Mouse (Mus musculus) C2C12 (cell line): Measurements from ENCODE around the gene Gm3417. TPM values are rescaled to one million over a fixed set of nuclear protein-coding genes. Genes with fewer than 3 reads are reported as not detected.

Source experiments
- H3K27me3 ChIP-seq: one replicate; pipeline ENCODE4 v1.6.1; 2011; ENCODE audit not compliant: control insufficient read depth, insufficient read depth, insufficient read length
- H3K36me3 ChIP-seq: one replicate; pipeline ENCODE4 v1.6.1; 2011; ENCODE audit not compliant: control insufficient read depth, insufficient read depth
- H3K4me3 ChIP-seq: one replicate; pipeline ENCODE4 v1.5.1; 2011; ENCODE audit warnings: mild to moderate bottlenecking, control low read depth; ENCODE audit not compliant: poor library complexity, insufficient read depth, severe bottlenecking
- H3K79me2 ChIP-seq: one replicate; pipeline ENCODE4 v1.6.1; 2011; ENCODE audit not compliant: control insufficient read depth, insufficient read depth
- H3K79me3 ChIP-seq: one replicate; pipeline ENCODE4 v1.6.1; 2011; ENCODE audit warnings: low read depth, control low read depth
- H3ac ChIP-seq: one replicate; pipeline ENCODE3; 2011; ENCODE audit warnings: low read depth; ENCODE audit not compliant: control insufficient read depth, insufficient read length
- CEBPB ChIP-seq: IDR thresholded peaks from one replicate; pipeline ENCODE4 v1.6.1; 2011; ENCODE audit warnings: low read depth, mild to moderate bottlenecking, control low read depth, moderate library complexity
- CTCF ChIP-seq: IDR thresholded peaks from one replicate; pipeline ENCODE4 v1.5.1; 2011; ENCODE audit not compliant: control insufficient read depth, insufficient read depth, insufficient read length
- FOSL1 ChIP-seq: IDR thresholded peaks from one replicate; pipeline ENCODE4 v1.8.0; 2011; ENCODE audit warnings: mild to moderate bottlenecking, low read length; ENCODE audit not compliant: poor library complexity, insufficient read depth, severe bottlenecking
- MAX ChIP-seq: IDR thresholded peaks from one replicate; pipeline ENCODE4 v1.6.1; 2011; ENCODE audit warnings: mild to moderate bottlenecking, control low read depth
- MYOD1 ChIP-seq: IDR thresholded peaks from one replicate; pipeline ENCODE4 v1.6.1; 2011; ENCODE audit warnings: low read depth; ENCODE audit not compliant: control insufficient read depth, insufficient read length
- MYOG ChIP-seq: IDR thresholded peaks from one replicate; pipeline ENCODE4 v1.6.1; 2011; ENCODE audit not compliant: control insufficient read depth, insufficient read length; ENCODE audit errors: extremely low read depth
- USF1 ChIP-seq: IDR thresholded peaks from one replicate; pipeline ENCODE4 v1.6.1; 2011; ENCODE audit warnings: low read depth, mild to moderate bottlenecking, control low read depth, moderate library complexity
- polyA plus RNA-seq: library from polyadenylated mRNA; unstranded; fragments of >200 nt; fragmentation: generic; extraction: Trizol; gene quantifications from one replicate; pipeline ENCODE4 v1.2.1, GENCODE M21; 2012; ENCODE audit warnings: missing spikeins

Gene Gm3417
- polyA plus RNA-seq, 1 experiment: 0.41 TPM

DNA sequence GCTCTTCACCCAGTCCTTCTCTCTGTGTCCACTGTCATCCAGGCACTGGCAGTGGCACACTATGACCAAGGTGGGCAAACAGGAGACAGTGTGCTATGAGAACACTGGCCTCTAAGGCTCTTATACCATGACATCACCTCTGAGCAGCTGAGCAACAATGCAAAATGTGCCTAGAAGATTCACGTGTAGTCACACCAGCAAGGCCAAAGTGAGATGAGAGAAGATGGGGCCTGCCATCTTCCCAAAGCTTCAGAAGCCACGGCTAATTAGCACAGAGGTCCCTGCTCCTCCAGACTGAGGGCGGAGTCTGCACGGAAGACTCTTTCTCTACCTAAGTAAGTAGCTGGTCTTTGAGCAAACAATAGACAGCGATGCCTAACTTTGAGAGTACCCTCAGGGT is 50.0 kb downstream of the Gm3417 start:
- Histone ChIP-seq H3K36me3 (no peaks in the 10 kb centered on the region), H3K79me2 (no peaks in the 10 kb centered on the region), H3K79me3 (no peaks in the 10 kb centered on the region), H3K27me3 (peaks cover 4% of the 10 kb centered on the region), H3K4me3 (no peak overlapping the region), H3ac (no peak overlapping the region)
- TF ChIP-seq CEBPB (no peak), MYOG (no peak), MYOD1 (no peak), FOSL1 (no peak), MAX (no peak), CTCF (no peak), USF1 (no peak)

DNA sequence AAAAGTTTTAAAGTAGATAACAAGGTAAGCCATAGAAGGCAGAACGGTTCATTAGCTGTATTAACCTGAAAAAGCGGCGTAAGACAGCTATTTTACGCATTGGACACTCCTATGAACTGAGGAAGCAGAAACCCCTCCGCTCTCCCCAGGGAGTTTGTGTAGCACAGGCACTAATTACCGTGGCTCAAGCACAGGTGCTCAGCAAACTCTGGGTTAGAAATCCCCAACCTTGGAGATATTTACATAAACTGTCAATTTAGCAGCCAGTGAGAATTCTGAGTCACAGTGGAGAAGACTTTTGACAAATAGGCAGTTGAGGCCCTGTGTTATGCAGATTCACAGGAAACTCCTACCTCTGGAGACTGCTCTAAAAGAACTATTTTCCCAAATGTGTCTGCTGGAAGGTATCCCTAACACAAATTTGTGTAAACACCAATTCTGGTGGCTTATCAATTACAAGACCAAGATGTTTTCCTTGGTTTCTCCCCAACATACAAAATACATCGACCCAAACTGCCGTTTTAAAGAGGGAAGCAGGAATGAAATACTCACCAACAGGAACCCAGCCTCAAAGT is 50.9 kb downstream of the Gm3417 start:
- no peaks in the 10 kb centered on the region for H3K79me3 ChIP-seq
- no peak overlapping the region for H3K4me3 ChIP-seq
- TF ChIP-seq USF1 (no peak), CEBPB (no peak), MYOG (no peak)
- no peaks in the 10 kb centered on the region for H3K79me2 ChIP-seq
- no peaks in the 10 kb centered on the region for H3K36me3 ChIP-seq
- no peak overlapping the region for H3ac ChIP-seq
- peaks cover 10% of the 10 kb centered on the region for H3K27me3 ChIP-seq

DNA sequence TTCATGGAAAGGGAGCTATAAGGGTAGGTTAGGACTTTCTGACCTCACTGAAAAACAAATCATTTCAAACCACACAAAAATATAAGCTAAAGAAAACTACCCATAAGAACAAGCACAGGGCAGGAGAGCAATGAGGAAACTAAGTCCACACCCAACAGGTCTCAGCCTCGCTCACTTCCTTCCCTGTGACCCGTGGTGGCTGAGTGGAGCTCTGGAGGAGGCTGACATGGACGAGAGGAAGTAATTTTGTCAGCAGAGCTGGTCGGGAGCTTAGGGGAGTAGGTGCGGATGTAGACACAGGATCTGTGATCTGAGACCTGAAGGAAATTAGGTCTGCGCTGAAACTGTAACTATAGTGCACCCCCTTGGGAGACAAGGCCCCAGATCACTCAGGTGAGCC is 57.0 kb downstream of the Gm3417 start:
- peaks cover 36% of the 10 kb centered on the region for H3K27me3 ChIP-seq
- H3K79me2 ChIP-seq: no peaks in the 10 kb centered on the region
- no peak for TF ChIP-seq MAX
- no peak for TF ChIP-seq CEBPB
- TF ChIP-seq FOSL1: no peak
- no peak for TF ChIP-seq MYOG
- no peak for TF ChIP-seq CTCF
- no peak for TF ChIP-seq USF1
- TF ChIP-seq MYOD1: no peak
- H3ac ChIP-seq: no peak overlapping the region
- H3K4me3 ChIP-seq: no peak overlapping the region
- no peaks in the 10 kb centered on the region for H3K36me3 ChIP-seq
- H3K79me3 ChIP-seq: no peaks in the 10 kb centered on the region

DNA sequence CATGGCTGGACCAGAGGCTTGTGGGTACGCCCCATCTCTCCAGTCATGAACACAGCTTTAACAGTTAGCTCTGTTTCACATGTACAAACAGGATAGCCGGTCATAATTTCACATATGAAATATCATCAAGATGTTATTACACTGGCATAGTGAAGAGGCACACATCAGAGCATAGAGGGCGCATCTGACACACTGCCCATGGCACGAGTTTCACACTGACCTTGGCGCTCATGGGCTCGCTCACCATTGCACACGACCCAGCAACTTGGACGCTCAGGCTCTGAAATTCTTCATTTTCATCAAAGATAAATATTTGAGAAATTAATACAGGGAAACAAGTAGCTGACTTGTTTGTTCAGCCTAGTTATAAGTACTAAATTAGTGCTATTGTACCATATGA is 60.7 kb downstream of the Gm3417 start:
- no peak overlapping the region for H3K4me3 ChIP-seq
- H3K27me3 ChIP-seq: peaks cover 27% of the 10 kb centered on the region
- no peaks in the 10 kb centered on the region for H3K79me2 ChIP-seq
- H3K36me3 ChIP-seq: no peaks in the 10 kb centered on the region
- no peak overlapping the region for H3ac ChIP-seq
- no peaks in the 10 kb centered on the region for H3K79me3 ChIP-seq
- TF ChIP-seq USF1 (no peak), FOSL1 (no peak), MYOG (no peak), MAX (no peak), CTCF (no peak), CEBPB (no peak), MYOD1 (no peak)

DNA sequence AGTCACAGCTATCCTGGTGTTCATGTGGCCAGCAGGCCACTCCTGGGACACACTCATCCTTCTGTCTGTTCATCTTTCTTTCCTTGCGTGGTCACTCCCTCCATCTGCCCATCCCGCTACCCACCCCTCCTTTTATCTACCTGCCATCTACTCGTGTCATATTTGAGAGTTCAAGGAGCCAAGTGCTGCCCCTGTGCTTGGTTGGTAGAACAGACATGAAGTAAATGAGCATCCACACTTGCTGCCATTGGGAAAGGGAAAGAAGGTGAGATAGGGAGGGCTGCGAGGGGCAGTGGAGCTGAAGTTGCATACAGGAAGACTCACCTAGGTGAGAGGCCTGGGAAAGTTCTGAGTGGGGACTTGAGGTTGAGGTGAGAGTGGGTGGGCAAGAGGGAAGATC is 64.2 kb downstream of the Gm3417 start:
- H3K4me3 ChIP-seq: no peak overlapping the region
- H3ac ChIP-seq: no peak overlapping the region
- H3K27me3 ChIP-seq: peaks cover 8% of the 10 kb centered on the region
- no peaks in the 10 kb centered on the region for H3K36me3 ChIP-seq
- no peak for TF ChIP-seq FOSL1
- no peak for TF ChIP-seq USF1
- no peak for TF ChIP-seq MYOG
- H3K79me2 ChIP-seq: no peaks in the 10 kb centered on the region
- no peaks in the 10 kb centered on the region for H3K79me3 ChIP-seq

Other genes with a start within 250 kb of the Gm3417 start
- gene Wdr27, start 35.6 kb downstream of the Gm3417 start, polyA plus RNA-seq: 5.6 TPM
- 10.3 TPM for gene 1600012H06Rik, start 35.6 kb downstream of the Gm3417 start, polyA plus RNA-seq
- gene Phf10, start 17.5 kb downstream of the Gm3417 start, polyA plus RNA-seq: 69.4 TPM
- gene 9030025P20Rik, start 322 bp downstream of the Gm3417 start, polyA plus RNA-seq: 4.4 TPM
- 2.7 TPM for gene Gm3435, start 31.4 kb upstream of the Gm3417 start, polyA plus RNA-seq
- 13.4 TPM for gene Ermard, start 62.4 kb upstream of the Gm3417 start, polyA plus RNA-seq
- 0.35 TPM for gene Tcte3, start 62.7 kb upstream of the Gm3417 start, polyA plus RNA-seq
- gene Gm3448, start 62.7 kb upstream of the Gm3417 start, polyA plus RNA-seq: 0.49 TPM